Mouse (Mus musculus): ENCODE results near the gene Nsun3. TPM values are rescaled to one million over a fixed set of nuclear protein-coding genes. Genes with fewer than 3 reads are reported as not detected.

Nsun3 gene
- 8.8 and 12.5 TPM in 2 replicates for polyA plus RNA-seq (2016; fragmentation: Nextera tagmentation; extraction: Ambion mirVana)

DNA sequence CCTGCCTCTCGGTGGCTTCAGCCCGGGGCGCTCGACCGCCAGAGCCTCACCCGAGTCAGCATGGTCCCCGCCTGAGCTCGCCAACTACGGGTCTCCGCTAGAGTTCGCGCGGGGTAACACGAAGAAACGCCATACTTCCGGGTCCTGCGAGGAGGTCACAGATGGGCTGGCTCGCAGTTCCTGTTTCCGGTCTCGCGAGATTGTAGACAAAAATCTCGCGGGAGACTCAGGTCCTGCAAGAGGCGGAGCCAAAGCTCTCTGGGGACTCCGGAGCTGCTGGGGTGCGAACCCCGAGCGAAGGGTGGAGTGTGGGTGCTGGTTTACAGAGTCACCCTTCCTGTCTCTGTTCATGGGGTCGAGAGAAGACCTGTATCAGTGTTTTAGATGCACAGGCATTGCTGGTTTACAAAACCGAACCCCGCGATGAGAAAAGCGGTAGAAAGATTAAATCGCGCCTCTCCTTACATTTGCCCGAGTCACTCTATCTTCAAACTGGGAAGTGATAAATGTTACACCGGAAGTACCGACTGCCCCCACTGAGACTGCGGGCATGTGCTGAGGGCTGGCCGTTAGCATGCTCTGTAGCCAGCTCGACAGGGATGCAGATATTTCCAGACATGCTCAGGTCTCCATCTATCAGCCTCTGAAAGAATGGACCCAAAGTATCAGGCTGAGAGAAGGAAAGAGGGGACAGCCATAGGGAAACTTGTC, at the start of gene Nsun3:
TSS of gene Nsun3 (minus strand) at position 198 of the 711 bp plus-strand sequence.
- H3K4me1 ChIP-seq, result peaks cover 24% of the 10 kb centered on the region
- peak within 1 kb of the TSS; percentile 67 for H3K4me2 ChIP-seq (replicated peaks)
- H3K36me3 ChIP-seq, result no peaks in the 10 kb centered on the region
- H3K27ac ChIP-seq, result peak within 1 kb of the TSS; percentile 50; the same call in 1 of the 2 replicates
- ATAC-seq (ENCODE audit: low FRiP score, low read depth), result peak; percentile 95
- peak within 1 kb of the TSS; percentile 76 for H3K4me3 ChIP-seq
- H3K9ac ChIP-seq, result peak within 1 kb of the TSS; percentile 82
- no peaks in the 10 kb centered on the region for H3K27me3 ChIP-seq (replicated peaks)
- no peaks in the 10 kb centered on the region for H3K9me3 ChIP-seq
- WGBS, result 3% methylated on average over 41 of the region's 41 CpGs

DNA sequence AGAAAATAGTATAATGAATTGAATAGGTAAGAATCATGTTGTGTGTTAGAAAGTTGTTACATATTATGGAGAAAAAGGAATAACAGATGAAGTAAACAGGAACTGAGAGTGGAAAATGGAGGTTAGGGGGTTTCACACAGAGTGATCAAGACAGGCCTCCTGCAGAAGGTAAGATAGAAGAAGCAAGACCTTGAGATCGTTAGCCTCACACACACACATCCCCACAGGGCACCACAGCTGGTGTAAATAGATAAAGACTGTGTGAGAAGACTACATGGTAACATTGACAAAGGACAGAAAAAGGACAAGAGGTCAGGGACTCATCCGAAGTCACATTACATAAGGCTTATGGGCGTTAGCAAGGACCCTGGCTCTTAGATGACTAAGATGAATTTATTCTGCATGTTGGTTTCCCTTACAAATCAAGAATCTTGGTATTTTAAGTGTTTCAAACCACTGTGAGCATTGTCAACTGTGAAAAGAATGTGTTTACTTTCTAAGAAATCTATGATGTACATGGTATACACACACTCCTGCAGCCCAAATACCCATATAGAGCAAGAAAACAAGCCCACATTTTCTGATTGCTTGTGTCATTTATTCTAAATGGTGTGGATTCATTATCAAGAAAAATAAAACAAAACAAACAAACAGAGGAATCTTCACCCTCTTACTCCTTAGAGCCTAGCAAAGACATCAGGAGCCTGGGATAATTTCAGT, 47.6 kb upstream of the Nsun3 start:
- Histone ChIP-seq H3K36me3 (no peaks in the 10 kb centered on the region), H3K27me3 (replicated peaks) (no peaks in the 10 kb centered on the region), H3K4me2 (replicated peaks) (no peak overlapping the region), H3K4me3 (no peak overlapping the region), H3K4me1 (no peaks in the 10 kb centered on the region; the same call in 1 of the 2 replicates), H3K9me3 (no peaks in the 10 kb centered on the region), H3K27ac (no peak overlapping the region), H3K9ac (no peak overlapping the region)
- ATAC-seq (ENCODE audit: low FRiP score, low read depth), result no peak
- WGBS, result 74% methylated on average over 3 of the region's 3 CpGs

DNA sequence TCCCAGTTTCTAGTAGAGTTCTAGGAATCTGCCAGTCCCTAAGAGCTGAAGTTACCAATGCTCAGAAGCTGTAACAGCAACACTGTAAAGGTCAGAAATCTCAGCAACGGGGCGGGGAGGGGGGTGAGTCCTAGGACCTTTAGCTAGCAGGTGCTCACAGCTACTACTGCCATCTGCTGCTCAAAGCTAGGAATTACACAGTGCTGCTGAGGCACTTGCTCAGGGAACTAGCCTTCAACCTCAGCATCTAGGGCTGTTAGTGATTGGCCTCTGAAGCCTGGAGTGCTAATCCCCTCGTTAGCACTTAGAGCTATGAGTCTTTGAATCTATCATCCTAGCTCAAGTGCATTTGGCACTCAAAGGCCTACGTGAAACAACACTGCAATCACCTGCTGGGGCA, 45.9 kb upstream of the Nsun3 start:
- H3K27ac ChIP-seq, result no peak overlapping the region
- ATAC-seq (ENCODE audit: low FRiP score, low read depth), result peak; percentile 53; the same call in 1 of the 2 replicates
- no peaks in the 10 kb centered on the region for H3K9me3 ChIP-seq

DNA sequence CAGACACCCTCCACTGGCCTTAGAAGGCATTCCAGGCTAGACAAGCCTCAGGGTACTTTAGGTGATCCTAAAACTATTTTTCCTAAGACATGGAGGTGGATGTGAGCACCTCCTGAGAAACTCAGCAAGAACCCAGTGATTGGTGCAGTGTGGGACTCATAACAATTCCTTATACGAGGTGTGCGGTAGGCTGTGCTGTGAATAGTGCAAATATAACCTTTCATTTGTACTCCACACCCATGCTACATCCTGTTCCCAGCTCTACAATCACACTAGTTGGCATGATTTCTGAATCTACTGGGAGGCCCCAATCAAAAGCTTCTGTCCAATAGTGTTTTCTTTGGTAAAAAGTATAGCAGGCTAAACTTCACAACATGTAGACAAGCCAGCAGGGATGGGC, 45.4 kb upstream of the Nsun3 start:
- 0 out of 2 replicates have a peak, but pooled peaks have one; percentile 9 for ATAC-seq (ENCODE audit: low FRiP score, low read depth)
- Histone ChIP-seq H3K27me3 (replicated peaks) (no peaks in the 10 kb centered on the region), H3K9ac (no peak overlapping the region), H3K9me3 (no peaks in the 10 kb centered on the region), H3K4me3 (no peak overlapping the region), H3K27ac (no peak overlapping the region), H3K4me1 (no peaks in the 10 kb centered on the region), H3K4me2 (replicated peaks) (no peak overlapping the region), H3K36me3 (no peaks in the 10 kb centered on the region)
- WGBS, result 84% methylated on average over 2 of the region's 2 CpGs

More for the DNA sequence above, 45.9 kb upstream of the Nsun3 start:
- no peaks in the 10 kb centered on the region for H3K27me3 ChIP-seq (replicated peaks)
- H3K4me1 ChIP-seq, result no peaks in the 10 kb centered on the region
- 19% methylated on average over 4 of the region's 4 CpGs for WGBS
- H3K4me2 ChIP-seq (replicated peaks), result no peak overlapping the region
- no peak overlapping the region for H3K9ac ChIP-seq
- no peak overlapping the region for H3K4me3 ChIP-seq
- no peaks in the 10 kb centered on the region for H3K36me3 ChIP-seq

DNA sequence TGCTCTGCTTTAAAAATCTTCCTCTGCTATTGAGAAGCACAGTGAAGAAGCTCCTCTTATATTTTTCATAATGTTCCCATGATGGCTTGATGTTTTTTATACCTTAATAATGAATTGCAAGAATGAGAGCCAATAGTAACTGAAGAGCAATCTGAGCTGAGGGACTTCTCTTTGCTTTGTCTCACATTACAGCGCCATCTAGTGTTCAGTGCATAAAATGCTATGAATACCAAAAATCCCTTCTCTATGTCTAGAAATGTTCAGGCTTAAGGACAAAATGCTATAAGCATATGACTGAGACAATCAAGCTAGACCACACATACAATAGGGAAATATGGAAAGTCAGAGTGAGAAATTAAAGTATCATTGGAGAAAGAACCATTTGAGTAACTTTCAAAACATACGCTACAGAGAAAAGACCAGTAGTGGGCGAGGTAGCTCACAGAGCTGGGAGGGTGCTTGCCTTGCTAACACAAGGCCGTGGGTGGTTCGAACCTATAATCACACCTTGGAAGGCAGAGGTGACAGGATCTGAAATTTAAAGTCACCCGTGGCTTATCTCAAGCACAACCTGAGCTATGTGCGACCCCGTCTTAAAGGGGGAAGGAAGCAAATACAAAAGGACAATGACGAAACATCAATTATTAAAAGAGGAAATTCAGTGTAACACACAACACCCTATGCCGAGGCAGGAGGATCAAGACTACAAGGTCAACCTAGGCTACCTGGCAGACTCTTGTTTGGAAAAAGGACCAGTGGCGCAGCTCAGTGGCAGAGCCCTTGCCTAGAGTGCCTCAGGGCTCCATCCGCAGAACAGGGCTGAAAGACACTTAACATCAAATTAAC, 39.8 kb upstream of the Nsun3 start:
- Histone ChIP-seq H3K27ac (no peak overlapping the region), H3K4me2 (replicated peaks) (no peak overlapping the region), H3K4me1 (no peaks in the 10 kb centered on the region), H3K9ac (no peak overlapping the region), H3K4me3 (no peak overlapping the region), H3K9me3 (no peaks in the 10 kb centered on the region), H3K36me3 (no peaks in the 10 kb centered on the region), H3K27me3 (replicated peaks) (no peaks in the 10 kb centered on the region)
- ATAC-seq (ENCODE audit: low FRiP score, low read depth), result peak; percentile 54; the same call in 1 of the 2 replicates
- WGBS, result 74% methylated on average over 12 of the region's 12 CpGs

DNA sequence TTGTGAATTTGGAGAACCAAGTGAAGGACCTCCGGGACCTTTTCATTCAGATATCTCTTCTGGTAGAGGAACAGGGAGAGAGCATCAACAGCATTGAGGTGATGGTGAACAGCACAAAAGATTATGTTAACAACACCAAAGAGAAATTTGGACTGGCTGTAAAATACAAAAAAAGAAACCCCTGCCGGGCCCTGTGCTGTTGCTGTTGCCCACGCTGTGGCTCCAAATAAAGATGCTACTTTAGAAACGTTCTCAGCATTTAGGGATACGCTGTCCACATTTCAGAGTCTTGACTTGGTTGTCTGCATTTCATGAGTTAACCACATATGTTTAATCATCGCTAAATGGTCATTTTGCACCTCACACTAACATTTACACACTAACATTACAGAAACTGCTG, 35.9 kb upstream of the Nsun3 start:
- 95% methylated on average over 6 of the region's 6 CpGs for WGBS
- Histone ChIP-seq H3K4me3 (no peak overlapping the region), H3K9me3 (no peaks in the 10 kb centered on the region), H3K9ac (no peak overlapping the region), H3K36me3 (no peaks in the 10 kb centered on the region), H3K4me1 (no peaks in the 10 kb centered on the region), H3K4me2 (replicated peaks) (no peak overlapping the region), H3K27ac (no peak overlapping the region), H3K27me3 (replicated peaks) (no peaks in the 10 kb centered on the region)
- ATAC-seq (ENCODE audit: low FRiP score, low read depth), result no peak

DNA sequence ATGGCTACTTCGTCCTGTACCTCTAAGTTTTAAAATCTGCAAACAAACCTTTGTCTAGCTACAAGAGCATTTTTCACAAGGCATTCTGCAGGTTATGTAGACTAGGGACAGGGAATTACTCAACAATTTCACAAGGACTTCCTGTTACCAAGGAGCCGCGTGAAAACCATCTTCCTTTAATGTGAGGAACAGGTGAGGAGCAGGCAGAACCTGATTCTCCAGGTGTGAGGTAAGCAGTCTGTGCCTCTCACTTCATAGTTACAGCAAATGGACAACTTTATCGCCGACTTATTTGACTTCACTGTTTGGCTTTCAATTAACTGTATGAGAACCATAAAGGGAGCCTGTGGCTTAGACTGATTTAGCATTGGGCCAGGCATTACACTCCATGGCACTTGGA, 27.9 kb upstream of the Nsun3 start, which contains the start of gene Stx19:
TSS of gene Stx19 (plus strand) at position 186 of the 400 bp plus-strand sequence.
- Histone ChIP-seq H3K4me2 (replicated peaks) (no peak within 1 kb of the TSS), H3K4me1 (no peaks in the 10 kb centered on the region), H3K27ac (no peak within 1 kb of the TSS), H3K4me3 (no peak within 1 kb of the TSS), H3K36me3 (0 out of 2 replicates have a peak, but pooled peaks cover 4% of the 10 kb centered on the region), H3K9me3 (no peaks in the 10 kb centered on the region), H3K9ac (no peak within 1 kb of the TSS), H3K27me3 (replicated peaks) (no peaks in the 10 kb centered on the region)
- no peak for ATAC-seq (ENCODE audit: low FRiP score, low read depth)
- WGBS, result 88% methylated on average over 5 of the region's 5 CpGs

DNA sequence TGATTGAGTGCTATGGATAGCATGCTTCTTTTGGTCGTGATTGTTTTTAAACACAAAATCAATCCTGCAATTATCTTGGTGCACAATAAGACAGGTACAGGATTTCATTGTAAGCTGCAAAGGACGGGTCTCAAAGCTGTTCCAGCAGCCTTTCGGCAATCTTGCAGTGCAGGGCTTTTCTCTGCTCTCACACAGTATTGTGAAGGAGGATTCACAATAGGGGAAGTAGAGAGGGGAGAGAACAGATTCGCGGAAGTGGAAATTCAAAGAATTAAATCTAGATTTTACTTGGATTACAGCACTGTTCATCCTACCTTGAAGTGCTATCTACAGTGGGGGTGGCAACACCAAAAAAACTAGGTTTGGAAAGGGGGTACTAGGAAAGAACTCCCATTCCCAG, 27.2 kb upstream of the Nsun3 start:
- WGBS, result 80% methylated on average over 5 of the region's 5 CpGs
- Histone ChIP-seq H3K4me3 (no peak overlapping the region), H3K9ac (no peak overlapping the region), H3K9me3 (no peaks in the 10 kb centered on the region), H3K4me2 (replicated peaks) (no peak overlapping the region), H3K36me3 (0 out of 2 replicates have a peak, but pooled peaks cover 4% of the 10 kb centered on the region), H3K27me3 (replicated peaks) (no peaks in the 10 kb centered on the region), H3K4me1 (no peaks in the 10 kb centered on the region), H3K27ac (no peak overlapping the region)
- ATAC-seq (ENCODE audit: low FRiP score, low read depth), result no peak

DNA sequence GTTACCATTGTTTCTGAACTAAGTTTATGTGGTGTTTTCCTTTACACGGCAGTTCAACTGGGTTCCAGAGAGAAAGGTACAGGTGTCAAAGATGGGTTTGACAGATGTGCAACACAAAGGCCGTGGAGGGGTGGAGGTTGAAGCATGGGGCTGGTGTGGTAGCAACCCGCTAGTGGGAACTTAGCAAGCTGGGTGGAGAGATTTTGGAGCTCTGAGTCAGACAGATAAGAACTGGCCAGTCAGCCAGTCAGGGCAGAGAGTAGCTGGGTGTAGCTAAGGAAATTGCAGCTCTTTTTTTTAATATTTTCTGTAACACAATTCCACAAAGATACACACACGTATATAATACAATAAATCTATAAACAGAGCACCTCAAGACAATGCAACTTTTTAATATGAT, 24.2 kb upstream of the Nsun3 start:
- Histone ChIP-seq H3K27ac (no peak overlapping the region), H3K4me2 (replicated peaks) (no peak overlapping the region), H3K4me1 (no peaks in the 10 kb centered on the region), H3K36me3 (0 out of 2 replicates have a peak, but pooled peaks cover 4% of the 10 kb centered on the region), H3K4me3 (no peak overlapping the region), H3K9ac (no peak overlapping the region), H3K9me3 (no peaks in the 10 kb centered on the region), H3K27me3 (replicated peaks) (no peaks in the 10 kb centered on the region)
- 90% methylated on average over 4 of the region's 4 CpGs for WGBS
- no peak for ATAC-seq (ENCODE audit: low FRiP score, low read depth)

DNA sequence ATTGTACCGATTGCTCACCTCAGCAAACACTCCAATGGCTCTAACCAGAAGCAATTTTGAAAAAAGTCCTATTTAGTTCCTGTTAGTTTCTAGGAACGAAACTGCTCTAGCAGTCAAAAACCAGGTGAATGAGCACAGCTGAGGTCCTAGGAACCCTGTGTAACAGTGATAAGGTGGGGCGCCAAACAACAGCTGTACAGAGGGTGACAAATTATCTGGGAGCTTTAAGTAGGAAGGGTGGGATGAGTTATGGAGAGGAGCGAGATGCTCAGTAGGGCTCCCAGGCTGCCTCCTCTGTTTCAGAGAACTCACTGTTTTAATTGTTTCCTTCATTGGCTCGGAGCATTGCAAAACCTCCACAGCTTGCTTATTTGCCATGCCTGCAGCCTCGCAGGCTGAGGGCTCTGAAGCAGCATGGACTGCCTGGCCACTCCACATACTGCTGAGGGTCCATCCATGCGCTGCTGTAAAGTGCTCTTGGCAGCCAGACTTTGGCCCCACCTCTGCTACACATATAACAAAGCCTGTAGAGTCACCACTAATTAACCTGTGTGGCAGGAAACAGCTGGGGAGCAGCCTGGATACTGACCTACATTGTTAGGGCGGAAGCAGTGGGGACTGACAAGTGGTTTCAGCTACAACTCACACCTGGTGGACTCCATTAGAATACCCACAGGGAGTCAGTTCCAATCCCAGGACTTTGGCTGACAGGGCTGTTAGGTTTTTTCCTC, 20.8 kb upstream of the Nsun3 start:
- no peak overlapping the region for H3K9ac ChIP-seq
- no peak overlapping the region for H3K27ac ChIP-seq
- H3K4me2 ChIP-seq (replicated peaks), result no peak overlapping the region
- no peak for ATAC-seq (ENCODE audit: low FRiP score, low read depth)
- WGBS, result 57% methylated on average over 8 of the region's 8 CpGs
- H3K36me3 ChIP-seq, result peaks cover 12% of the 10 kb centered on the region; the same call in 1 of the 2 replicates
- H3K4me1 ChIP-seq, result no peaks in the 10 kb centered on the region
- no peaks in the 10 kb centered on the region for H3K27me3 ChIP-seq (replicated peaks)
- no peak overlapping the region for H3K4me3 ChIP-seq
- no peaks in the 10 kb centered on the region for H3K9me3 ChIP-seq

DNA sequence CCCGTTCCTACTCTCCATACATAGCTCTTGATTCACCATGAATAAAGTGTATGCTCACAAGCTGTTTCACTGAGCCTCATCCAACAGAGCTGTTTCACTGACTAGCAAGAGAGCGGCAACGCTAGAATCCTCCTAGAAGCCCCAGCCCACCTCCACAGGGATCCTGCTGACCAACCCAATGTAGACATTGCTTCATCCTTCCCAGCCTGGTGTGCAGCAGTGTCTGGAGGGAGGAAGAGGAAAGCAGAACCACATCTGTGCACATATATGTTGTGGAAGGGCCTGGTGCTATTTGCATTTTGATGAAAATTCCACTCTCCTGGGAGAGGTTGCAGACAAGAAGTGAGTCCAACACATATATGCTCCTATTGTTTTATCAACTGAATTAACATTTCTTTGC, 18.0 kb upstream of the Nsun3 start:
- ATAC-seq (ENCODE audit: low FRiP score, low read depth), result no peak
- H3K9ac ChIP-seq, result no peak overlapping the region
- no peaks in the 10 kb centered on the region for H3K9me3 ChIP-seq
- H3K4me2 ChIP-seq (replicated peaks), result no peak overlapping the region
- H3K27ac ChIP-seq, result no peak overlapping the region
- no peak overlapping the region for H3K4me3 ChIP-seq
- WGBS, result 90% methylated on average over 3 of the region's 3 CpGs
- H3K4me1 ChIP-seq, result no peaks in the 10 kb centered on the region
- H3K36me3 ChIP-seq, result peaks cover 18% of the 10 kb centered on the region
- H3K27me3 ChIP-seq (replicated peaks), result no peaks in the 10 kb centered on the region
